8 mouse cellular contexts compared by ENCODE assay signal in genomic region chr5:106791241-106791572, GRCm38 (mm10).
DNase-seq lines count a peak whose midpoint lies in the region; ATAC-seq and TF ChIP-seq lines count a peak whose summit lies in the region.

No protein-coding gene starts in this region.

- no peaks in the 10 kb centered on the region for H3K27me3 ChIP-seq in lung, embryonic 15.5 days
- no peaks in the 10 kb centered on the region for H3K27me3 ChIP-seq in stomach, postnatal 0 days (ENCODE audit: control insufficient read depth, insufficient read depth, low read length)

- H3K27ac ChIP-seq in lung, embryonic 15.5 days = no peak overlapping the region
- H3K27ac ChIP-seq in stomach, postnatal 0 days (replicated peaks) = no peak overlapping the region

- H3K9ac ChIP-seq in lung, embryonic 15.5 days = no peak overlapping the region
- no peak overlapping the region for H3K9ac ChIP-seq in stomach, postnatal 0 days (ENCODE audit: low read length)

- 0 out of 2 replicates have a peak, but pooled peaks cover 8% of the 10 kb centered on the region for H3K4me1 ChIP-seq in lung, embryonic 15.5 days
- H3K4me1 ChIP-seq in stomach, postnatal 0 days (replicated peaks; ENCODE audit: control insufficient read depth, insufficient read depth) = no peaks in the 10 kb centered on the region

- H3K9me3 ChIP-seq in lung, embryonic 15.5 days = no peaks in the 10 kb centered on the region
- H3K9me3 ChIP-seq in stomach, postnatal 0 days (ENCODE audit: control insufficient read depth, low read length) = no peaks in the 10 kb centered on the region

- ATAC-seq in lung, embryonic 15.5 days (ENCODE audit: borderline replicate concordance, extremely low read depth, low FRiP score, low TSS enrichment) = peak; percentile 78
- peak; percentile 71; the same call in 1 of the 2 replicates for ATAC-seq in stomach, postnatal 0 days (ENCODE audit: low FRiP score, low TSS enrichment)

- H3K36me3 ChIP-seq in lung, embryonic 15.5 days = no peaks in the 10 kb centered on the region
- H3K36me3 ChIP-seq in stomach, postnatal 0 days (ENCODE audit: control insufficient read depth, insufficient read depth, low read length) = no peaks in the 10 kb centered on the region

- no peak overlapping the region; the same call in 1 of the 2 replicates for H3K4me2 ChIP-seq in lung, embryonic 15.5 days
- H3K4me2 ChIP-seq in stomach, postnatal 0 days (replicated peaks; ENCODE audit: low read depth) = no peak overlapping the region

- DNase-seq in adrenal gland, adult 2 months = peak; percentile 19
- DNase-seq in adrenal gland, postnatal 4 days (ENCODE audit: low spot score in 2 of 2) = no peak
- peak; percentile 18 for DNase-seq in right cerebral cortex, postnatal 4 days
- DNase-seq in right cerebral cortex, postnatal 25 days = no peak
- peak; percentile 42 for DNase-seq in heart, postnatal 4 days
- peak; percentile 45 for DNase-seq in stomach, postnatal 0 days (ENCODE audit: low spot score)
- no peak for DNase-seq in ovary, postnatal 14 days (ENCODE audit: low spot score)

- H3K4me3 ChIP-seq in lung, embryonic 15.5 days = no peak overlapping the region
- H3K4me3 ChIP-seq in stomach, postnatal 0 days (ENCODE audit: low read depth, low read length) = no peak overlapping the region

- peak; percentile 85 for TF ChIP-seq CTCF in stomach, postnatal 0 days (IDR thresholded peaks at IDR 0.05; ENCODE audit: low read depth)

- TF ChIP-seq EP300 in stomach, postnatal 0 days (optimal IDR thresholded peaks at IDR 0.05) = no peak

- 6% methylated on average over 6 of the region's 6 CpGs for WGBS in lung, embryonic 15.5 days
- WGBS in stomach, postnatal 0 days = 7% methylated on average over 6 of the region's 6 CpGs

Comparison
In these comparisons a context has a peak if more than half of its experiments do, and no peak if none do; other contexts are left out.
1. DNase-seq: peak in adrenal gland, adult 2 months (single experiment), right cerebral cortex, postnatal 4 days (single experiment), heart, postnatal 4 days (single experiment) and stomach, postnatal 0 days (single experiment); none in adrenal gland, postnatal 4 days (0 of 2), right cerebral cortex, postnatal 25 days (single experiment) and ovary, postnatal 14 days (single experiment).